Mouse (Mus musculus): Measurements from ENCODE around the gene Kndc1.

DNA sequence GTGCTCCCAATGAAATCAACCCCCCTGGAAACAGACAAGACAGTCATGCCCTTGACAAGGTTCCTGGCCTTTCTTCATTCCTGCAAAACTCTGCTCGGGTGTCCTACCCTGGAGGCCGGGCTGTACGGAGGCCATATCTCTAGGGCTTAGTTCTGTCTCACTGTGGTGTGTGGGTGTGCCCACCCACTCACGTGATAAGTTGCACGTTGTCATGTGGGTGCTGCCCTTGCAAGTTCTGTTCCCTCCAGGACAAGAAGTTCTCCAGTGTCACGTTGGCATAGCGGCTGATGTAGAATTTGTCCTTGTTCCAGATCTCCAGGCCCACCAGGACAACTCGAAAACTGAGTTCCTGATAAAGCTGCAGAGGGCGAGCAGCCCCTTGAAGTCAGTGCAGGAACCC lies 93.8 kb downstream of the Kndc1 start:
- no peak for TF ChIP-seq CTCF (IDR thresholded peaks at IDR 0.05; ENCODE audit: low read depth, low read length)
- no peak for TF ChIP-seq POLR2A (IDR thresholded peaks at IDR 0.05; ENCODE audit: borderline replicate concordance, low read depth, low read length)

All from bone marrow macrophage, adult 2 months (primary cell).